Mouse (Mus musculus): ENCODE data around the gene Fbxo28. TPM values are rescaled to one million over a fixed set of nuclear protein-coding genes. Genes with fewer than 3 reads are reported as not detected.
A peak's percentile ranks its signal among the peaks of the same experiment; 100 is the strongest.

The Fbxo28 gene
- polyA plus RNA-seq, 1 experiment from 2014 or later: 17.6 TPM

- Histone ChIP-seq H3K4me3 (no peak overlapping the region), H3K27ac (no peak overlapping the region), H3K4me1 (peaks cover 15% of the 10 kb centered on the region), H3K27me3 (ENCODE audit: poor library complexity, severe bottlenecking) (peaks cover 2% of the 10 kb centered on the region; the same call in 1 of the 2 replicates), H3K9me3 (no peaks in the 10 kb centered on the region), H3K36me3 (replicated peaks) (no peaks in the 10 kb centered on the region)
- WGBS: 76% methylated on average over 8 of the region's 8 CpGs
- no peak for DNase-seq (ENCODE audit: extremely low spot score, low spot score)
Observed at GRCm38 (mm10) chr1:182368782-182369181, 27.4 kb upstream of the Fbxo28 start.

GRCm38 (mm10) chr1:182368309-182368708, 26.9 kb upstream of the Fbxo28 start:
- H3K9me3 ChIP-seq: no peaks in the 10 kb centered on the region
- no peaks in the 10 kb centered on the region for H3K36me3 ChIP-seq (replicated peaks)
- H3K4me1 ChIP-seq: peaks cover 20% of the 10 kb centered on the region
- DNase-seq (ENCODE audit: extremely low spot score, low spot score): no peak
- no peaks in the 10 kb centered on the region for H3K27me3 ChIP-seq (ENCODE audit: poor library complexity, severe bottlenecking)
- H3K4me3 ChIP-seq: no peak overlapping the region
- H3K27ac ChIP-seq: no peak overlapping the region
- WGBS: 80% methylated on average over 7 of the region's 7 CpGs

- 65% methylated on average over 12 of the region's 12 CpGs for WGBS
- Histone ChIP-seq H3K9me3 (no peaks in the 10 kb centered on the region), H3K4me1 (peaks cover 20% of the 10 kb centered on the region), H3K4me3 (no peak overlapping the region), H3K27me3 (ENCODE audit: poor library complexity, severe bottlenecking) (no peaks in the 10 kb centered on the region), H3K36me3 (replicated peaks) (no peaks in the 10 kb centered on the region), H3K27ac (0 out of 2 replicates have a peak overlapping the region, but pooled peaks have one; percentile 1)
- no peak for DNase-seq (ENCODE audit: extremely low spot score, low spot score)
Observed at GRCm38 (mm10) chr1:182363683-182364404, 22.4 kb upstream of the Fbxo28 start.

- H3K27me3 ChIP-seq (ENCODE audit: poor library complexity, severe bottlenecking): no peaks in the 10 kb centered on the region
- no peaks in the 10 kb centered on the region for H3K36me3 ChIP-seq (replicated peaks)
- no peak for DNase-seq (ENCODE audit: extremely low spot score, low spot score)
- no peak overlapping the region for H3K4me3 ChIP-seq
- WGBS: 86% methylated on average over 5 of the region's 5 CpGs
- H3K9me3 ChIP-seq: no peaks in the 10 kb centered on the region
- no peak overlapping the region for H3K27ac ChIP-seq
- H3K4me1 ChIP-seq: peaks cover 9% of the 10 kb centered on the region
Observed at GRCm38 (mm10) chr1:182362703-182363102, 21.3 kb upstream of the Fbxo28 start.

- Histone ChIP-seq H3K27ac (no peak overlapping the region), H3K36me3 (replicated peaks) (no peaks in the 10 kb centered on the region), H3K9me3 (no peaks in the 10 kb centered on the region), H3K4me3 (no peak overlapping the region), H3K27me3 (ENCODE audit: poor library complexity, severe bottlenecking) (no peaks in the 10 kb centered on the region), H3K4me1 (no peaks in the 10 kb centered on the region)
- no peak for DNase-seq (ENCODE audit: extremely low spot score, low spot score)
- WGBS: 91% methylated on average over 1 of the region's 1 CpGs
Observed at GRCm38 (mm10) chr1:182358133-182358532, 16.7 kb upstream of the Fbxo28 start.

- H3K9me3 ChIP-seq: no peaks in the 10 kb centered on the region
- no peak overlapping the region for H3K4me3 ChIP-seq
- H3K27ac ChIP-seq: no peak overlapping the region
- 90% methylated on average over 11 of the region's 11 CpGs for WGBS
- DNase-seq (ENCODE audit: extremely low spot score, low spot score): no peak
- no peaks in the 10 kb centered on the region for H3K4me1 ChIP-seq
- H3K36me3 ChIP-seq (replicated peaks): no peaks in the 10 kb centered on the region
- no peaks in the 10 kb centered on the region for H3K27me3 ChIP-seq (ENCODE audit: poor library complexity, severe bottlenecking)
Observed at GRCm38 (mm10) chr1:182354504-182355147, 13.2 kb upstream of the Fbxo28 start.

- DNase-seq (ENCODE audit: extremely low spot score, low spot score): no peak
- Histone ChIP-seq H3K27me3 (ENCODE audit: poor library complexity, severe bottlenecking) (no peaks in the 10 kb centered on the region), H3K4me3 (no peak overlapping the region), H3K9me3 (peaks cover 6% of the 10 kb centered on the region; the same call in 1 of the 2 replicates), H3K4me1 (no peaks in the 10 kb centered on the region), H3K36me3 (replicated peaks) (no peaks in the 10 kb centered on the region), H3K27ac (no peak overlapping the region)
- 90% methylated on average over 6 of the region's 6 CpGs for whole genome bisulfite sequencing
Observed at GRCm38 (mm10) chr1:182349557-182349956, 8.1 kb upstream of the Fbxo28 start.

- Histone ChIP-seq H3K4me3 (no peak overlapping the region), H3K9me3 (peaks cover 6% of the 10 kb centered on the region; the same call in 1 of the 2 replicates), H3K36me3 (replicated peaks) (no peaks in the 10 kb centered on the region), H3K27me3 (ENCODE audit: poor library complexity, severe bottlenecking) (no peaks in the 10 kb centered on the region), H3K4me1 (peaks cover 6% of the 10 kb centered on the region), H3K27ac (no peak overlapping the region)
- DNase-seq (ENCODE audit: extremely low spot score, low spot score): no peak
- 77% methylated on average over 5 of the region's 5 CpGs for WGBS
Observed at GRCm38 (mm10) chr1:182346491-182346890, 5.1 kb upstream of the Fbxo28 start.

- peaks cover 6% of the 10 kb centered on the region for H3K4me1 ChIP-seq
- H3K27me3 ChIP-seq (ENCODE audit: poor library complexity, severe bottlenecking): no peaks in the 10 kb centered on the region
- WGBS: 79% methylated on average over 2 of the region's 2 CpGs
- no peak overlapping the region for H3K27ac ChIP-seq
- peaks cover 6% of the 10 kb centered on the region; the same call in 1 of the 2 replicates for H3K9me3 ChIP-seq
- DNase-seq (ENCODE audit: extremely low spot score, low spot score): no peak
- no peak overlapping the region for H3K4me3 ChIP-seq
- H3K36me3 ChIP-seq (replicated peaks): no peaks in the 10 kb centered on the region
Observed at GRCm38 (mm10) chr1:182345857-182346256, 4.4 kb upstream of the Fbxo28 start.

- DNase-seq (ENCODE audit: extremely low spot score, low spot score): no peak
- peaks cover 28% of the 10 kb centered on the region for H3K4me1 ChIP-seq
- WGBS: 38% methylated on average over 6 of the region's 6 CpGs
- peak overlapping the region; percentile 100 for H3K4me3 ChIP-seq
- H3K36me3 ChIP-seq (replicated peaks): peaks cover 7% of the 10 kb centered on the region
- no peaks in the 10 kb centered on the region for H3K9me3 ChIP-seq
- no peak overlapping the region for H3K27ac ChIP-seq
- no peaks in the 10 kb centered on the region for H3K27me3 ChIP-seq (ENCODE audit: poor library complexity, severe bottlenecking)
Observed at GRCm38 (mm10) chr1:182341993-182342392, 564 bp upstream of the Fbxo28 start.

GRCm38 (mm10) chr1:182340281-182340680, 1.1 kb downstream of the Fbxo28 start:
- Histone ChIP-seq H3K27ac (peak overlapping the region; percentile 98), H3K9me3 (no peaks in the 10 kb centered on the region), H3K27me3 (ENCODE audit: poor library complexity, severe bottlenecking) (no peaks in the 10 kb centered on the region), H3K36me3 (replicated peaks) (peaks cover 11% of the 10 kb centered on the region), H3K4me1 (peaks cover 28% of the 10 kb centered on the region), H3K4me3 (peak overlapping the region; percentile 100)
- no peak for DNase-seq (ENCODE audit: extremely low spot score, low spot score)
- WGBS: 51% methylated on average over 7 of the region's 7 CpGs

GRCm38 (mm10) chr1:182338961-182339565, 2.4 kb downstream of the Fbxo28 start:
- peak overlapping the region; percentile 100; the same call in 1 of the 2 replicates for H3K4me3 ChIP-seq
- H3K27me3 ChIP-seq (ENCODE audit: poor library complexity, severe bottlenecking): no peaks in the 10 kb centered on the region
- H3K36me3 ChIP-seq (replicated peaks): peaks cover 11% of the 10 kb centered on the region
- WGBS: 82% methylated on average over 7 of the region's 7 CpGs
- no peak overlapping the region for H3K27ac ChIP-seq
- peaks cover 28% of the 10 kb centered on the region for H3K4me1 ChIP-seq
- H3K9me3 ChIP-seq: no peaks in the 10 kb centered on the region
- no peak for DNase-seq (ENCODE audit: extremely low spot score, low spot score)
